Mouse (Mus musculus) intestine, embryonic 16.5 days (tissue): ENCODE results near the gene Ralgps1. TPM values are rescaled to one million over a fixed set of nuclear protein-coding genes. Genes with fewer than 3 reads are reported as not detected.
A peak's percentile ranks its signal among the peaks of the same experiment; 100 is the strongest.

Experiments used
- ATAC-seq: fragments of 200-750 bp; cut with Nextera tagmentation; 2 replicates; pipeline ENCODE4 v1.8.0; 2017; ENCODE audit warnings: moderate TSS enrichment, moderate library complexity
- H3K27ac ChIP-seq: fragments of 300-500 bp; sonication (generic); 2 replicates; pipeline ENCODE4 v1.5.1; 2014; ENCODE audit warnings: mild to moderate bottlenecking, low read length
- H3K27me3 ChIP-seq: fragments of 300-500 bp; sonication (generic); replicated peaks from 2 replicates; pipeline ENCODE4 v1.6.1; 2014; ENCODE audit warnings: low read length, control low read depth, mixed read lengths; ENCODE audit not compliant: control insufficient read depth, insufficient read depth
- H3K36me3 ChIP-seq: fragments of 300-500 bp; sonication (generic); 2 replicates; pipeline ENCODE4 v1.6.1; 2014; ENCODE audit warnings: low read length, control low read depth; ENCODE audit not compliant: control insufficient read depth, insufficient read depth
- H3K4me1 ChIP-seq: fragments of 300-500 bp; sonication (generic); 2 replicates; pipeline ENCODE4 v1.6.1; 2014; ENCODE audit warnings: low read length, control low read depth, mixed read lengths; ENCODE audit not compliant: control insufficient read depth, insufficient read depth
- H3K4me2 ChIP-seq: fragments of 300-500 bp; sonication (generic); 2 replicates; pipeline ENCODE4 v1.6.1; 2014; ENCODE audit warnings: low read depth, low read length, control low read depth
- H3K4me3 ChIP-seq: fragments of 300-500 bp; sonication (generic); 2 replicates; pipeline ENCODE4 v1.5.1; 2014; ENCODE audit warnings: mild to moderate bottlenecking, low read length
- H3K9ac ChIP-seq: fragments of 300-500 bp; sonication (generic); 2 replicates; pipeline ENCODE4 v1.6.1; 2014; ENCODE audit warnings: low read depth, low read length
- H3K9me3 ChIP-seq: fragments of 300-500 bp; sonication (generic); 2 replicates; pipeline ENCODE4 v1.6.1; 2016; ENCODE audit warnings: low read length, control low read depth; ENCODE audit not compliant: control insufficient read depth
- WGBS: fragments of 180-500 bp; shearing (Covaris S2); extraction: QIAGEN DNeasy Blood & Tissue Kit; methylation state at CpG from one replicate; pipeline ENCODE4 v1.1.7; 2014; 5-methylcytosine and 5-hydroxymethylcytosine counted together
- polyA plus RNA-seq: library from polyadenylated mRNA; unstranded; fragments of >200 nt; fragmentation: Nextera tagmentation; extraction: Ambion mirVana; gene quantifications from 2 replicates; pipeline ENCODE4 v1.2.1, GENCODE M21; 2015

Ralgps1 gene
- polyA plus RNA-seq, 1 experiment from 2014 or later: 6.3 TPM

- no peak for ATAC-seq
- Histone ChIP-seq H3K27ac (no peak overlapping the region), H3K36me3 (no peaks in the 10 kb centered on the region), H3K27me3 (no peaks in the 10 kb centered on the region), H3K4me2 (no peak overlapping the region), H3K4me1 (0 out of 2 replicates have a peak, but pooled peaks cover 5% of the 10 kb centered on the region), H3K9ac (no peak overlapping the region), H3K4me3 (no peak overlapping the region), H3K9me3 (no peaks in the 10 kb centered on the region)
- WGBS: 91% methylated on average over 3 of the region's 3 CpGs
Observed at GRCm38 (mm10) chr2:33351449-33351848, 19.8 kb downstream of the Ralgps1 start.

DNA sequence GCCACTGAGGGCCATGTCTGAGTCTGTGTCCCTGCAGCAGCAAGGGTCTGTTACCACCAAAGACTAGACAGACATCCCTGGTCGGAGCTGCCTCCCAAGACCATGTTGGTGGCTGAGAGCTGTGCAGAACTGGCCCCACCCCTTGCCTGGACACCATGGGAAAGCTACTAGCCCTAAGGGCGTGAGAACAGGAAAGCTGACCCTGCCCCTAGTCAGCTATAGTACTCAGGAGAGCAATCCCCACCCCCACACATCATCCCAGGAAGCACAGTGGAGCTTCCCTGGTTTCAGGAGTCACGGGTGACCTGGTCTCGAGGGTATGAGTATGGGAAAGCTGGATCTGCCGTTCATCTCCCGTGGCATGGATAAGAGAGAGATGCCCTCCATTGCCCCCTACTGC, 20.4 kb downstream of the Ralgps1 start:
- Histone ChIP-seq H3K4me1 (peaks cover 7% of the 10 kb centered on the region; the same call in 1 of the 2 replicates), H3K4me2 (no peak overlapping the region), H3K27ac (no peak overlapping the region), H3K36me3 (no peaks in the 10 kb centered on the region), H3K4me3 (no peak overlapping the region), H3K9me3 (no peaks in the 10 kb centered on the region), H3K9ac (no peak overlapping the region), H3K27me3 (no peaks in the 10 kb centered on the region)
- no peak for ATAC-seq
- WGBS: 71% methylated on average over 6 of the region's 6 CpGs

DNA sequence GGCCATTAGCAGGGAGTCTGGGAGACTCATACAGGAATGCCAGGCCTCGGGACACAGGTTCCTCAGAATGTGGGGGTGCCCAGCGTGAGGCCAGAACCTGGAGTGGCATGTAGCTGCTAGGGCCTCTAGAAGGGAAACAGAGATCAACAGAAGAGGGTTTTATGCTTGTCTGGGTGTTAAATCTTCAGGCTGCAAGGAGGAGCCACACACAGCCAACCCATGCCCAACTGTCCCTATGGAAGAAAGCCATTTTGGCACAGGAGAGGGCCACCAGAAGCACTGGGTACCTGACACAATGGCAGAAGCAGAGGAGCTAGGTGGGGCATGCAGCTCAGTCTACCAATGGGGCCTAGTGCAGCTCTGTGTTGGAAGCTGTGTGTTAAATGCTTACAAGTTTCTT, 21.7 kb downstream of the Ralgps1 start:
- no peak for ATAC-seq
- WGBS: 37% methylated on average over 2 of the region's 2 CpGs
- Histone ChIP-seq H3K27ac (no peak overlapping the region), H3K9me3 (no peaks in the 10 kb centered on the region), H3K27me3 (no peaks in the 10 kb centered on the region), H3K9ac (no peak overlapping the region), H3K36me3 (no peaks in the 10 kb centered on the region), H3K4me3 (no peak overlapping the region), H3K4me2 (no peak overlapping the region), H3K4me1 (peaks cover 18% of the 10 kb centered on the region)

DNA sequence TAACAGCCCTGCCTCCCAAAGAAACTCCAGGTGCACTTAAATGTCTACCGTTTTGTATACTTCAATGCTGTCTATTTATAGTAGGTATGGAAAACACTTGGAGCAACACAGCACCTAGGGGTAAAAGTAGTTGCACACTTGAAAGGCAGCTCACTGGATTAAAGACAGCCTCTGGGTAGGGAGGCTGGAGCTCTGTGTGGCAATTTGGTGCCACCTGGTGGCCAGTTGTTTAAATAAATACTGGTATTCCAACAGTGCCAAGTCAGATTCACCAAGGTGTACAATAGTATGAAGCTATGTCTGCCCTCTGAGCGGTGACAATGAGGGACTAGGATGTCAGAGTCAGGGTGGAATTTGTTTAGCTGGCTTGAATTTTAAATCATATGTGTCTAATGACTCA, 22.2 kb downstream of the Ralgps1 start:
- WGBS: 27% methylated on average over 2 of the region's 2 CpGs
- peaks cover 18% of the 10 kb centered on the region for H3K4me1 ChIP-seq
- peak; percentile 58; the same call in 1 of the 2 replicates for ATAC-seq
- no peaks in the 10 kb centered on the region for H3K36me3 ChIP-seq
- H3K9me3 ChIP-seq: no peaks in the 10 kb centered on the region
- no peak overlapping the region for H3K4me3 ChIP-seq
- H3K27me3 ChIP-seq: no peaks in the 10 kb centered on the region
- H3K9ac ChIP-seq: no peak overlapping the region
- H3K4me2 ChIP-seq: no peak overlapping the region
- no peak overlapping the region for H3K27ac ChIP-seq

GRCm38 (mm10) chr2:33348260-33348659, 23.0 kb downstream of the Ralgps1 start:
- Histone ChIP-seq H3K4me2 (no peak overlapping the region), H3K27ac (no peak overlapping the region), H3K9me3 (no peaks in the 10 kb centered on the region), H3K4me1 (peaks cover 18% of the 10 kb centered on the region), H3K27me3 (no peaks in the 10 kb centered on the region), H3K4me3 (no peak overlapping the region), H3K36me3 (no peaks in the 10 kb centered on the region), H3K9ac (no peak overlapping the region)
- ATAC-seq: no peak
- 86% methylated on average over 3 of the region's 3 CpGs for WGBS

DNA sequence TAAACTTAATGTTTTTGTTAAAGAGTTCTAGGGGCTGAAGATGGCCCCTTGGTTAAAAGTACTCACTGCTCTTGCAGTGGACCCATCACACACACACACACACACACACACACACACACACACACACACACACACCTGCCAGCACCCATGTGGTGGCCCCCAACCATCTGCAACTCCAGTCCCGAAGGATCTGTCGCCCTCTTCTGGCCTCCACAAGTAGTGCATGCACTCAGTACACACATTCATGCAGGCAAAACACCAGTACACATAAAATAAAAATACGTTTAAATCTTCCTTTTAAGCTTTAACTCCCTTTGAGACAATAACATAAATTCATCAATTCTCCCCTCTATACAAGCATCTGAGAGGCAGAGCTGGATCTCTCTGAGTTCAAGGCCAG, 23.7 kb downstream of the Ralgps1 start:
- Histone ChIP-seq H3K27me3 (no peaks in the 10 kb centered on the region), H3K27ac (no peak overlapping the region), H3K9me3 (no peaks in the 10 kb centered on the region), H3K36me3 (no peaks in the 10 kb centered on the region), H3K9ac (no peak overlapping the region), H3K4me1 (peaks cover 18% of the 10 kb centered on the region), H3K4me2 (no peak overlapping the region), H3K4me3 (no peak overlapping the region)
- ATAC-seq: no peak
- 31% methylated on average over 3 of the region's 3 CpGs for WGBS

DNA sequence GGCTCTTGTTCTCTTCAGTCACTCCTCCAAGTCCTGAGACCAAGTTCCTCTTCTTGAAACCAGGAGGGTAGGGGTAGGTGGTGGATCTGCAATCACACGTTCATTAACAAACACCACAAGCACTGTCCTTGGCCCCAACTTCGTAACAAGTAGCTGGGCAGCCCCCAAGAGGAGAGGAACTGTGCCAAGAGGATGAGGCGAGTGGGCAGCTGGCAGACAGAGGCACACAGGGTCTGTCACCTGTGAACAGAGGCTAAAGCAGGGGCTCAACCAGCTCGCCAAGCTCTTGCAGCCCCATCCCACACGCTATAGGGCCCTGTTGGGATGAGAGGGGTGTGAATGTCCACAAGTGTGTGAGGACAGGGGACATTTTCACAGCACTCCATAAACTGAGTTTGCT, 24.5 kb downstream of the Ralgps1 start:
- H3K27me3 ChIP-seq: no peaks in the 10 kb centered on the region
- 76% methylated on average over 5 of the region's 5 CpGs for WGBS
- H3K4me2 ChIP-seq: no peak overlapping the region
- H3K4me3 ChIP-seq: no peak overlapping the region
- H3K9me3 ChIP-seq: no peaks in the 10 kb centered on the region
- H3K36me3 ChIP-seq: no peaks in the 10 kb centered on the region
- H3K4me1 ChIP-seq: peaks cover 18% of the 10 kb centered on the region
- H3K9ac ChIP-seq: no peak overlapping the region
- no peak for ATAC-seq
- H3K27ac ChIP-seq: no peak overlapping the region

DNA sequence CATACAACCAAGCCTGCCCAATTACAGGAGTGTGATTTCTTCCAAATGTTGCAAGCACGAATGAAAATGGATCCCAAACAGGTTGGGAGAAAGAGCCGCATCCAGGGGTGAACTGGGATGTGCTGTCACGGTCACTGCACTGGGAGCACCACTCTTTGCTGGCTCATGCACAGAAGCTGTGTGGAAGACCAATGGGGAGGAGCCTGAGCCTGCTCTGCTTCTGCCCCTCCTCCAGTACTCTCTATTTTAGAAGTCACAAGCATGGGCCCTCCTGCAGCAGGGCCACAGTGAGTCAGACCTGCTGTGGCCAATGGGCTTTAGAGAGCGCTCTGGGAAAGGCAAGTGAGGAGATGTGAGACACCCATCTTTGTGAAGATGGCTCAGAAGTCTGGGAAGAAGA, 25.3 kb downstream of the Ralgps1 start:
- no peak overlapping the region for H3K4me2 ChIP-seq
- no peaks in the 10 kb centered on the region for H3K36me3 ChIP-seq
- ATAC-seq: no peak
- 68% methylated on average over 4 of the region's 4 CpGs for WGBS
- H3K9me3 ChIP-seq: no peaks in the 10 kb centered on the region
- no peak overlapping the region for H3K9ac ChIP-seq
- peaks cover 18% of the 10 kb centered on the region for H3K4me1 ChIP-seq
- peak overlapping the region; percentile 21; the same call in 1 of the 2 replicates for H3K27ac ChIP-seq
- no peaks in the 10 kb centered on the region for H3K27me3 ChIP-seq
- no peak overlapping the region for H3K4me3 ChIP-seq

DNA sequence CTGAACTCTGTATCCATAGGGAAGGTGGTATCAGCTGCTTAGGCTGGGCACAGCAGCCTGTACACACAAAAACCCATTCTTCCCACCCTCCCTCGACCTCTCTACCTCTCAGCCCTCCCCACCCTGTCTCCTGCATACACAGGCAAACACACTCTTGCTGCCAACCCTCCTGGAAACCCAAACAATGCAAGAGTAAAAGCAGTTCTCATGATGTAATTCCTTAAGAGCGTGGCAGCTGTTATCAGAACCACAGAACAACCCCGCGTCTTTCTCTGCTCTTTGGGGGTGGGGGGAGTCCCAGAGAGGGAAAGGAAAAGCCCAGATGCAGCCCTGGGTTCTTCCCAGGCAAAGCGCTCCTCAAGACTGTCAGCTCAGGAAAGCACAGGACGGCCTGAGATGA, 25.8 kb downstream of the Ralgps1 start:
- H3K4me1 ChIP-seq: peaks cover 18% of the 10 kb centered on the region
- no peaks in the 10 kb centered on the region for H3K9me3 ChIP-seq
- WGBS: 33% methylated on average over 6 of the region's 6 CpGs
- no peaks in the 10 kb centered on the region for H3K36me3 ChIP-seq
- no peak overlapping the region for H3K4me2 ChIP-seq
- H3K27ac ChIP-seq: peak overlapping the region; percentile 21; the same call in 1 of the 2 replicates
- H3K27me3 ChIP-seq: no peaks in the 10 kb centered on the region
- H3K4me3 ChIP-seq: no peak overlapping the region
- no peak for ATAC-seq
- no peak overlapping the region for H3K9ac ChIP-seq

DNA sequence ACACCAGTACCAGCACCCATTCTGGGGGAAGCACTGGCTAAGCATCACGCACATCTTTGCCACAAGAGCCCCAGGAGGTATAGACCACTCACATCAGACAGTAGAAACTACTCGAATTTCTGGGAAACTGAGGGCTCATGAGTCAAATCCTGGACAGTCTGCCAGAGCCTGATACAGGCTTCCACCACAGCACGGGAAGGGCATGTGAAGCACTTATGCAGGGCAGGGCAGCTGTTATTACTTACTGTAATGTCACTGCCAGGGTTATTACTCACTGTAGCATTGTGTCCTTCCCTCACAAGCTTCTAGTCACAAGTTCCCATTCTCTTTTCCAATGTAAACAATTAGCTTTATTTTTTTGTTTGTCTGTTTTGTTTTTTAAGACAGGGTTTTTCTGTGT, 27.9 kb downstream of the Ralgps1 start:
- no peaks in the 10 kb centered on the region for H3K36me3 ChIP-seq
- H3K9ac ChIP-seq: no peak overlapping the region
- no peaks in the 10 kb centered on the region for H3K9me3 ChIP-seq
- WGBS: 66% methylated on average over 3 of the region's 3 CpGs
- peaks cover 13% of the 10 kb centered on the region for H3K4me1 ChIP-seq
- H3K4me3 ChIP-seq: no peak overlapping the region
- no peak overlapping the region for H3K27ac ChIP-seq
- ATAC-seq: no peak
- no peaks in the 10 kb centered on the region for H3K27me3 ChIP-seq
- H3K4me2 ChIP-seq: no peak overlapping the region
